Mouse (Mus musculus) ES-E14 (cell line): ENCODE results near the gene Ghrhr. TPM values are rescaled to one million over a fixed set of nuclear protein-coding genes. Genes with fewer than 3 reads are reported as not detected.
A peak's percentile ranks its signal among the peaks of the same experiment; 100 is the strongest.

Experiments used
- DNase-seq: peaks from one replicate; pipeline ENCODE4 v3.0.0-alpha.2; 2013; ENCODE audit warnings: low read depth, low spot score
- H3K27ac ChIP-seq: 2 replicates; pipeline ENCODE4 v1.5.1; 2012; ENCODE audit warnings: low read depth, mild to moderate bottlenecking, low read length, moderate library complexity, mixed read lengths; ENCODE audit not compliant: poor library complexity, insufficient read depth, severe bottlenecking
- H3K36me3 ChIP-seq: 2 replicates; pipeline ENCODE4 v1.6.1; 2012; ENCODE audit warnings: mild to moderate bottlenecking, low read length, moderate library complexity, mixed read lengths; ENCODE audit not compliant: control insufficient read depth, poor library complexity, insufficient read depth, severe bottlenecking
- H3K4me1 ChIP-seq, 2 experiments: fragments of 150-350 bp in 1 of 2; sonication (generic) in 1 of 2; 2 replicates each; pipeline ENCODE4 v1.6.1; 2012; ENCODE audit warnings: low read length in 2 of 2, mild to moderate bottlenecking in 1 of 2, mixed read lengths in 1 of 2; ENCODE audit not compliant: control insufficient read depth in 2 of 2, insufficient read depth in 2 of 2, poor library complexity in 1 of 2
- H3K4me3 ChIP-seq, 2 experiments: fragments of 150-350 bp in 1 of 2; sonication (generic) in 1 of 2; 2 replicates each; pipeline ENCODE4 v1.5.1; 2012; ENCODE audit warnings: low read length in 2 of 2, low read depth in 1 of 2, mild to moderate bottlenecking in 1 of 2, mixed read lengths in 1 of 2; ENCODE audit not compliant: insufficient read depth in 1 of 2, poor library complexity in 1 of 2, severe bottlenecking in 1 of 2
- H3K9ac ChIP-seq: 2 replicates; pipeline ENCODE4 v1.6.1; 2012; ENCODE audit warnings: low read depth, mild to moderate bottlenecking, low read length, mixed read lengths; ENCODE audit not compliant: poor library complexity, insufficient read depth, severe bottlenecking
- H3K9me3 ChIP-seq: fragments of 150-350 bp; sonication (generic); 2 replicates; pipeline ENCODE4 v1.6.1; 2012; ENCODE audit warnings: low read depth, mild to moderate bottlenecking, low read length; ENCODE audit not compliant: control insufficient read depth, insufficient read depth
- CHD2 ChIP-seq: IDR thresholded peaks from 2 replicates; pipeline ENCODE4 v1.6.1; 2014; ENCODE audit warnings: mild to moderate bottlenecking, low read depth, low read length, inconsistent platforms
- HCFC1 ChIP-seq: IDR thresholded peaks from 2 replicates; pipeline ENCODE4 v1.6.1; 2012; ENCODE audit warnings: low read length, inconsistent platforms, borderline replicate concordance; ENCODE audit not compliant: insufficient read depth
- MAFK ChIP-seq: IDR thresholded peaks from 2 replicates; pipeline ENCODE4 v1.6.1; 2014; ENCODE audit warnings: mild to moderate bottlenecking, low read depth, low read length, inconsistent platforms; ENCODE audit not compliant: insufficient read depth
- ZC3H11A ChIP-seq: IDR thresholded peaks from 2 replicates; pipeline ENCODE4 v1.6.1; 2012; ENCODE audit warnings: low read depth, mild to moderate bottlenecking, inconsistent platforms, low read length, borderline replicate concordance
- ZNF384 ChIP-seq: IDR thresholded peaks from 2 replicates; pipeline ENCODE4 v1.6.1; 2012; ENCODE audit warnings: low read depth, low read length, inconsistent platforms
- in situ Hi-C, 2 experiments: fragments of 600-800 bp; cut with MboI; formaldehyde crosslinking; loops; one replicate each; pipeline ENCODE4 v1.15.1; 2025; ENCODE audit warnings: low sequenced_read_pairs in 2 of 2, inconsistent platforms in 1 of 2; ENCODE audit not compliant: unreplicated experiment in 2 of 2
- total RNA-seq: library from RNA; depleted of rRNA; stranded (reverse); fragments of 300-350 nt; gene quantifications from 2 replicates; pipeline ENCODE4 v1.2.3, GENCODE M21; 2012

The Ghrhr gene
- total RNA-seq, 1 experiment: not detected

GRCm38 (mm10) chr6:55392453-55392852 lies 16.4 kb downstream of the Ghrhr start:
- in situ Hi-C loops: loop anchor here (5.0 to 10.0 kb wide), 2 partner anchors 120 to 122 kb away; no protein-coding TSS in a partner anchor
- H3K4me3 ChIP-seq: no peak overlapping the region
- DNase-seq: peak; percentile 62
- no peak overlapping the region for H3K9ac ChIP-seq
- H3K9me3 ChIP-seq: no peaks in the 10 kb centered on the region
- TF ChIP-seq ZNF384 (no peak), ZC3H11A (peak; percentile 28; the same call in 1 of the 2 replicates)
- no peaks in the 10 kb centered on the region for H3K36me3 ChIP-seq
- H3K27ac ChIP-seq: no peak overlapping the region
- no peaks in the 10 kb centered on the region; a peak in 1 of 4 replicates for H3K4me1 ChIP-seq

GRCm38 (mm10) chr6:55394854-55395253 lies 18.8 kb downstream of the Ghrhr start:
- no peaks in the 10 kb centered on the region for H3K9me3 ChIP-seq
- H3K27ac ChIP-seq: no peak overlapping the region
- no peak overlapping the region for H3K4me3 ChIP-seq
- in situ Hi-C loops: loop anchor here (5.0 to 10.0 kb wide), 2 partner anchors 117 to 120 kb away; no protein-coding TSS in a partner anchor
- no peak for DNase-seq
- no peak overlapping the region for H3K9ac ChIP-seq
- H3K36me3 ChIP-seq: no peaks in the 10 kb centered on the region
- H3K4me1 ChIP-seq: no peaks in the 10 kb centered on the region
- TF ChIP-seq MAFK: no peak

GRCm38 (mm10) chr6:55396176-55396575 lies 20.1 kb downstream of the Ghrhr start:
- Histone ChIP-seq H3K4me3 (no peak overlapping the region), H3K4me1 (no peaks in the 10 kb centered on the region), H3K36me3 (no peaks in the 10 kb centered on the region), H3K27ac (no peak overlapping the region), H3K9me3 (no peaks in the 10 kb centered on the region), H3K9ac (no peak overlapping the region)
- no peak for TF ChIP-seq ZNF384
- no peak for TF ChIP-seq MAFK
- TF ChIP-seq ZC3H11A: no peak
- no peak for DNase-seq
- in situ Hi-C loops: loop anchor here in 1 of 2 experiments (10.0 kb wide), 1 partner anchor 119 kb away; no protein-coding TSS in a partner anchor

GRCm38 (mm10) chr6:55396622-55397041 lies 20.5 kb downstream of the Ghrhr start:
- TF ChIP-seq MAFK (no peak), HCFC1 (no peak), ZC3H11A (no peak), ZNF384 (no peak), CHD2 (no peak)
- Histone ChIP-seq H3K9me3 (no peaks in the 10 kb centered on the region), H3K9ac (no peak overlapping the region), H3K36me3 (no peaks in the 10 kb centered on the region), H3K4me1 (no peaks in the 10 kb centered on the region), H3K27ac (no peak overlapping the region), H3K4me3 (no peak overlapping the region)
- no peak for DNase-seq
- in situ Hi-C loops: loop anchor here in 1 of 2 experiments (10.0 kb wide), 1 partner anchor 118 kb away; no protein-coding TSS in a partner anchor

GRCm38 (mm10) chr6:55398869-55399628 lies 23.0 kb downstream of the Ghrhr start:
- H3K9me3 ChIP-seq: no peaks in the 10 kb centered on the region
- H3K9ac ChIP-seq: no peak overlapping the region
- in situ Hi-C loops: loop anchor here in 1 of 2 experiments (10.0 kb wide), 1 partner anchor 116 kb away; no protein-coding TSS in a partner anchor
- TF ChIP-seq HCFC1 (no peak), ZC3H11A (no peak), MAFK (no peak), CHD2 (no peak)
- H3K4me3 ChIP-seq: no peak overlapping the region
- no peaks in the 10 kb centered on the region for H3K36me3 ChIP-seq
- no peak for DNase-seq
- H3K27ac ChIP-seq: no peak overlapping the region
- no peaks in the 10 kb centered on the region for H3K4me1 ChIP-seq
